Mouse (Mus musculus): ENCODE data around the gene Pcnp.
"Not testable (repeated sequence)": the region's sequence is repeated elsewhere in the genome, so short reads cannot be mapped to it uniquely, and the experiment has no call there.

GRCm38 (mm10) chr16:55963068-55963467, 66.5 kb downstream of the Pcnp start:
- not testable (repeated sequence) for TF ChIP-seq CTCF (IDR thresholded peaks at IDR 0.05; ENCODE audit: borderline replicate concordance, insufficient read depth, low read length); POLR2A (IDR thresholded peaks at IDR 0.05; ENCODE audit: low read depth, low read length)

All from embryonic fibroblast, embryonic 13.5 days (primary cell).